In genomic region chr9:28404616-28405015, GRCm38 (mm10) we compare ENCODE assay signal across 8 mouse cellular contexts.
DNase-seq lines count a peak whose midpoint lies in the region; ATAC-seq and TF ChIP-seq lines count a peak whose summit lies in the region.

No protein-coding gene starts in this region.

- TF ChIP-seq CTCF in heart, adult 2 months (IDR thresholded peaks at IDR 0.05), result no peak

- H3K27ac ChIP-seq in heart, embryonic 16.5 days (ENCODE audit: low read length), result no peak overlapping the region
- no peak overlapping the region for H3K27ac ChIP-seq in heart, adult 2 months
- peak overlapping the region; percentile 78; the same call in 1 of the 2 replicates for H3K27ac ChIP-seq in hindbrain, embryonic 10.5 days
- H3K27ac ChIP-seq in midbrain, embryonic 13.5 days, result no peak overlapping the region

- WGBS in heart, embryonic 16.5 days, result 79% methylated on average over 8 of the region's 8 CpGs
- 78% methylated on average over 8 of the region's 8 CpGs for WGBS in heart, adult 2 months
- WGBS in hindbrain, embryonic 10.5 days, result 68% methylated on average over 8 of the region's 8 CpGs
- 66% methylated on average over 8 of the region's 8 CpGs for WGBS in midbrain, embryonic 13.5 days

- no peak for TF ChIP-seq POLR2A in heart, adult 2 months (IDR thresholded peaks at IDR 0.05; ENCODE audit: insufficient read depth, low read depth, low read length)

- peak overlapping the region; percentile 94 for H3K4me2 ChIP-seq in heart, embryonic 16.5 days (ENCODE audit: low read depth, low read length)
- H3K4me2 ChIP-seq in midbrain, embryonic 13.5 days (replicated peaks), result peak overlapping the region; percentile 85

- no peak for TF ChIP-seq EP300 in heart, adult 2 months (IDR thresholded peaks at IDR 0.05; ENCODE audit: insufficient read depth, low read depth, low read length)

- no peak overlapping the region for H3K9ac ChIP-seq in heart, embryonic 16.5 days (ENCODE audit: low read length)
- no peak overlapping the region for H3K9ac ChIP-seq in heart, adult 2 months (ENCODE audit: low read depth, low read length)
- peak overlapping the region; percentile 67; the same call in 1 of the 2 replicates for H3K9ac ChIP-seq in midbrain, embryonic 13.5 days (replicated peaks)

- peaks cover 25% of the 10 kb centered on the region for H3K27me3 ChIP-seq in heart, embryonic 16.5 days (ENCODE audit: control insufficient read depth, insufficient read depth, low read length)
- H3K27me3 ChIP-seq in heart, adult 2 months (ENCODE audit: control insufficient read depth, insufficient read depth, low read length), result peaks cover 3% of the 10 kb centered on the region
- H3K27me3 ChIP-seq in hindbrain, embryonic 10.5 days (ENCODE audit: insufficient read depth, poor library complexity, severe bottlenecking), result peaks cover 43% of the 10 kb centered on the region
- H3K27me3 ChIP-seq in midbrain, embryonic 13.5 days, result peaks cover 21% of the 10 kb centered on the region

- H3K4me1 ChIP-seq in heart, embryonic 16.5 days (ENCODE audit: control insufficient read depth, insufficient read depth, low read length), result 0 out of 2 replicates have a peak, but pooled peaks cover 5% of the 10 kb centered on the region
- H3K4me1 ChIP-seq in heart, adult 2 months (ENCODE audit: control insufficient read depth, insufficient read depth, low read length), result no peaks in the 10 kb centered on the region
- peaks cover 20% of the 10 kb centered on the region for H3K4me1 ChIP-seq in hindbrain, embryonic 10.5 days (replicated peaks)
- peaks cover 24% of the 10 kb centered on the region for H3K4me1 ChIP-seq in midbrain, embryonic 13.5 days (replicated peaks)

- ATAC-seq in heart, embryonic 16.5 days (replicated peaks; ENCODE audit: extremely low read depth, insufficient read depth, low FRiP score), result no peak
- ATAC-seq in midbrain, embryonic 13.5 days, result no peak
- no peak for ATAC-seq in inflammation-experienced regulatory T-cells, adult 6 months

- no peak for DNase-seq in heart, adult 2 months
- DNase-seq in cerebellum, postnatal 10 days, result peak; percentile 17 to 39
- no peak for DNase-seq in hindbrain, embryonic 10.5 days (ENCODE audit: low spot score)
- no peak for DNase-seq in urinary bladder, postnatal 10 days (ENCODE audit: low spot score)
- no peak for DNase-seq in layer of hippocampus, adult 8-10 months (ENCODE audit: low spot score in 2 of 2)

- H3K9me3 ChIP-seq in heart, embryonic 16.5 days (replicated peaks; ENCODE audit: control insufficient read depth, low read length), result no peaks in the 10 kb centered on the region
- H3K9me3 ChIP-seq in hindbrain, embryonic 10.5 days, result no peaks in the 10 kb centered on the region
- no peaks in the 10 kb centered on the region for H3K9me3 ChIP-seq in midbrain, embryonic 13.5 days

- intact Hi-C loops in heart, adult 2 months (cut with DNase I), result loop anchor here (5.0 kb wide), 2 partner anchors 142 to 1053 kb away; no protein-coding TSS in a partner anchor

- no peaks in the 10 kb centered on the region for H3K36me3 ChIP-seq in heart, embryonic 16.5 days (ENCODE audit: control insufficient read depth, insufficient read depth)
- no peaks in the 10 kb centered on the region for H3K36me3 ChIP-seq in heart, adult 2 months (ENCODE audit: control insufficient read depth, insufficient read depth, low read length)
- H3K36me3 ChIP-seq in hindbrain, embryonic 10.5 days, result no peaks in the 10 kb centered on the region
- no peaks in the 10 kb centered on the region for H3K36me3 ChIP-seq in midbrain, embryonic 13.5 days

- no peaks in the 10 kb centered on the region for H3K79me2 ChIP-seq in heart, adult 2 months (replicated peaks; ENCODE audit: control insufficient read depth, insufficient read depth, low read length)

- H3K4me3 ChIP-seq in heart, embryonic 16.5 days (ENCODE audit: low read length), result peak overlapping the region; percentile 62
- no peak overlapping the region for H3K4me3 ChIP-seq in heart, adult 2 months
- H3K4me3 ChIP-seq in hindbrain, embryonic 10.5 days, result peak overlapping the region; percentile 65; the same call in 1 of the 2 replicates
- H3K4me3 ChIP-seq in midbrain, embryonic 13.5 days (replicated peaks), result peak overlapping the region; percentile 58

Comparison
In these comparisons a context has a peak if more than half of its experiments do, and no peak if none do; other contexts are left out.
1. DNase-seq: peak in cerebellum, postnatal 10 days (2 of 2); none in heart, adult 2 months (0 of 2), hindbrain, embryonic 10.5 days (single experiment), urinary bladder, postnatal 10 days (single experiment) and layer of hippocampus, adult 8-10 months (0 of 2).